Mouse (Mus musculus): Measurements from ENCODE around the gene Tbc1d10a.

Gene Tbc1d10a

GRCm38 (mm10) chr11:4160758-4161480, 25.7 kb upstream of the Tbc1d10a start:
- CTCF ChIA-PET, result interaction anchor here in 2 of 4 experiments (0.6 to 1.5 kb wide), 4 partner anchors 27 to 89 kb away, joined by 3 to 5 read pairs (median 3); no protein-coding TSS in a partner anchor
- POLR2A ChIA-PET, result interaction anchor here (0.6 to 21.4 kb wide), 28 partner anchors 9 to 342 kb away, joined by 3 to 328 read pairs (median 4); partner anchors contain the start of genes Pes1 (in 2 of the 4), Tbc1d10a (in 2 of the 4), Castor1 (in 1 of the 4) and Rnf215 (in 1 of the 4)

GRCm38 (mm10) chr11:4164701-4165100, 21.9 kb upstream of the Tbc1d10a start:
- POLR2A ChIA-PET, result interaction anchor here in 3 of 4 experiments (0.9 to 21.4 kb wide), 5 partner anchors 16 to 55 kb away, joined by 3 to 328 read pairs (median 4); partner anchors contain the start of gene Tbc1d10a (in 3 of the 3)

GRCm38 (mm10) chr11:4166467-4167090, 20.0 kb upstream of the Tbc1d10a start:
- ChIA-PET POLR2A (interaction anchor here in 3 of 4 experiments (0.7 to 21.4 kb wide), 10 partner anchors 14 to 51 kb away, joined by 3 to 328 read pairs (median 4); partner anchors contain the start of genes Tbc1d10a (in 3 of the 3) and Castor1 (in 1 of the 3)), CTCF (interaction anchor here in 1 of 4 experiments (1.8 kb wide), 1 partner anchor 32 kb away, joined by 5 read pairs; the partner anchor contains the start of gene Rnf215)

More at GRCm38 (mm10) chr11:4164701-4165100, 21.9 kb upstream of the Tbc1d10a start:
- CTCF ChIA-PET, result interaction anchor here in 1 of 4 experiments (1.8 kb wide), 1 partner anchor 30 kb away, joined by 5 read pairs; the partner anchor contains the start of gene Rnf215

GRCm38 (mm10) chr11:4174586-4174985, 12.0 kb upstream of the Tbc1d10a start:
- CTCF ChIA-PET, result interaction anchor here in 2 of 4 experiments (0.7 to 0.9 kb wide), 2 partner anchors 10 to 84 kb away, joined by 3 read pairs; no protein-coding TSS in a partner anchor
- POLR2A ChIA-PET, result interaction anchor here in 3 of 4 experiments (0.9 to 21.4 kb wide), 9 partner anchors 6 to 41 kb away, joined by 3 to 328 read pairs (median 3); partner anchors contain the start of genes Tbc1d10a (in 3 of the 3), Ccdc157 (in 2 of the 3), Sf3a1 (in 2 of the 3) and Rnf215 (in 1 of the 3)

GRCm38 (mm10) chr11:4177716-4178115, 8.9 kb upstream of the Tbc1d10a start:
- ChIA-PET POLR2A (interaction anchor here in 2 of 4 experiments (1.3 to 21.4 kb wide), 5 partner anchors 3 to 17 kb away, joined by 3 to 328 read pairs (median 9); partner anchors contain the start of genes Tbc1d10a (in 2 of the 2), Ccdc157 (in 1 of the 2) and Sf3a1 (in 1 of the 2)), CTCF (interaction anchor here in 1 of 4 experiments (0.6 kb wide), 1 partner anchor 783 kb away, joined by 3 read pairs; no protein-coding TSS in a partner anchor)

- CTCF ChIA-PET, result interaction anchor here in 1 of 4 experiments (0.5 to 1.4 kb wide), 4 partner anchors 34 to 214 kb away, joined by 3 to 5 read pairs (median 4); no protein-coding TSS in a partner anchor
- POLR2A ChIA-PET, result interaction anchor here in 2 of 4 experiments (1.2 to 16.8 kb wide), 8 partner anchors 8 to 65 kb away, joined by 3 to 328 read pairs (median 8); partner anchors contain the start of genes Ccdc157 (in 2 of the 2) and Sf3a1 (in 2 of the 2)
Observed at GRCm38 (mm10) chr11:4182061-4182460, 4.5 kb upstream of the Tbc1d10a start.

- ChIA-PET POLR2A (interaction anchor here (0.6 to 16.8 kb wide), 14 partner anchors 9 to 931 kb away, joined by 3 to 328 read pairs (median 4); partner anchors contain the start of genes Castor1 (in 1 of the 4), Ccdc157 (in 1 of the 4) and Sf3a1 (in 1 of the 4)), CTCF (interaction anchor here in 2 of 4 experiments (0.7 to 1.4 kb wide), 3 partner anchors 17 to 49 kb away, joined by 3 to 4 read pairs (median 4); no protein-coding TSS in a partner anchor)
Observed at GRCm38 (mm10) chr11:4183511-4183910, 3.1 kb upstream of the Tbc1d10a start.

- ChIA-PET CTCF (interaction anchor here (0.5 to 1.1 kb wide), 9 partner anchors 9 to 1683 kb away, joined by 3 to 10 read pairs (median 3); no protein-coding TSS in a partner anchor), POLR2A (interaction anchor here in 3 of 4 experiments (0.6 to 16.8 kb wide), 17 partner anchors 8 to 910 kb away, joined by 3 to 328 read pairs (median 4); partner anchors contain the start of genes Castor1 (in 1 of the 3), Ccdc157 (in 1 of the 3) and Sf3a1 (in 1 of the 3))
Observed at GRCm38 (mm10) chr11:4184251-4184952, 2.2 kb upstream of the Tbc1d10a start.

GRCm38 (mm10) chr11:4185480-4185879, 1.1 kb upstream of the Tbc1d10a start:
- ChIA-PET CTCF (interaction anchor here in 3 of 4 experiments (0.6 to 2.4 kb wide), 6 partner anchors 11 to 931 kb away, joined by 3 to 25 read pairs (median 10); partner anchors contain the start of gene Rnf215 (in 1 of the 3)), POLR2A (interaction anchor here in 3 of 4 experiments (0.6 to 16.8 kb wide), 20 partner anchors 9 to 118 kb away, joined by 3 to 328 read pairs (median 8); partner anchors contain the start of genes Castor1 (in 1 of the 3), Ccdc157 (in 1 of the 3), Sec14l2 (in 1 of the 3) and Sf3a1 (in 1 of the 3))

GRCm38 (mm10) chr11:4187318-4187700, 720 bp downstream of the Tbc1d10a start:
- ChIA-PET POLR2A (interaction anchor here in 3 of 4 experiments (0.7 to 16.8 kb wide), 45 partner anchors 9 to 696 kb away, joined by 3 to 328 read pairs (median 7); partner anchors contain the start of genes Ccdc157 (in 2 of the 3), Rnf215 (in 2 of the 3), Sec14l2 (in 2 of the 3) and Sf3a1 (in 2 of the 3)), CTCF (interaction anchor here (0.6 to 2.4 kb wide), 8 partner anchors 32 to 107 kb away, joined by 3 to 19 read pairs (median 5); partner anchors contain the start of genes Rnf215 (in 2 of the 4) and Castor1 (in 1 of the 4))

GRCm38 (mm10) chr11:4189182-4189581, 2.6 kb downstream of the Tbc1d10a start:
- ChIA-PET POLR2A (interaction anchor here in 2 of 4 experiments (1.3 to 16.8 kb wide), 3 partner anchors 16 to 29 kb away, joined by 7 to 328 read pairs (median 39); partner anchors contain the start of genes Ccdc157 (in 1 of the 2) and Sf3a1 (in 1 of the 2)), CTCF (no interaction called here)

GRCm38 (mm10) chr11:4190677-4191076, 4.1 kb downstream of the Tbc1d10a start:
- ChIA-PET POLR2A (interaction anchor here in 2 of 4 experiments (0.6 to 2.8 kb wide), 9 partner anchors 9 to 318 kb away, joined by 3 to 12 read pairs (median 4); partner anchors contain the start of genes Castor1 (in 2 of the 2), Ccdc157 (in 1 of the 2) and Sf3a1 (in 1 of the 2)), CTCF (interaction anchor here in 1 of 4 experiments (0.5 kb wide), 1 partner anchor 197 kb away, joined by 8 read pairs; no protein-coding TSS in a partner anchor)

- POLR2A ChIA-PET, result interaction anchor here in 2 of 4 experiments (0.9 to 3.2 kb wide), 6 partner anchors 9 to 907 kb away, joined by 3 to 16 read pairs (median 6); no protein-coding TSS in a partner anchor
- CTCF ChIA-PET, result interaction anchor here in 3 of 4 experiments (0.6 to 1.6 kb wide), 3 partner anchors 58 to 690 kb away, joined by 3 to 6 read pairs (median 3); partner anchors contain the start of gene Rnf215 (in 1 of the 3)
Observed at GRCm38 (mm10) chr11:4192757-4193156, 6.2 kb downstream of the Tbc1d10a start.

- POLR2A ChIA-PET, result interaction anchor here in 2 of 4 experiments (1.1 to 3.2 kb wide), 4 partner anchors 13 to 907 kb away, joined by 3 to 16 read pairs (median 4); no protein-coding TSS in a partner anchor
Observed at GRCm38 (mm10) chr11:4193420-4193819, 6.8 kb downstream of the Tbc1d10a start.

GRCm38 (mm10) chr11:4195597-4196031, 9.0 kb downstream of the Tbc1d10a start:
- ChIA-PET CTCF (interaction anchor here in 2 of 4 experiments (0.7 to 1.0 kb wide), 2 partner anchors 10 to 314 kb away, joined by 3 read pairs; no protein-coding TSS in a partner anchor), POLR2A (interaction anchor here in 3 of 4 experiments (0.9 to 3.3 kb wide), 8 partner anchors 8 to 35 kb away, joined by 3 to 29 read pairs (median 6); partner anchors contain the start of gene Tbc1d10a (in 3 of the 3))

More at GRCm38 (mm10) chr11:4193420-4193819, 6.8 kb downstream of the Tbc1d10a start:
- CTCF ChIA-PET, result interaction anchor here in 2 of 4 experiments (0.6 to 1.6 kb wide), 2 partner anchors 67 to 689 kb away, joined by 3 read pairs; no protein-coding TSS in a partner anchor
